12 mouse cellular contexts compared by ENCODE assay signal in genomic region chr1:163344931-163345330, GRCm38 (mm10). TPM values are rescaled to one million over a fixed set of nuclear protein-coding genes. Genes with fewer than 3 reads are reported as not detected.
DNase-seq lines count a peak whose midpoint lies in the region; ATAC-seq and TF ChIP-seq lines count a peak whose summit lies in the region.
"Had no signal": no experiment of that assay in that cellular context is flagged by ENCODE, and none has a peak within 500 bp of the region (broad histone marks: within the 10 kb centered on the region; RNA-seq: fewer than 3 reads in every experiment).

No protein-coding gene starts in this region.

- H3K27me3 ChIP-seq in hindbrain, embryonic 11.5 days (ENCODE audit: control insufficient read depth, insufficient read depth, low read length), result no peaks in the 10 kb centered on the region
- H3K27me3 ChIP-seq in hindbrain, embryonic 16.5 days (replicated peaks; ENCODE audit: control insufficient read depth, insufficient read depth, low read length), result no peaks in the 10 kb centered on the region
- no peaks in the 10 kb centered on the region for H3K27me3 ChIP-seq in neural tube, embryonic 11.5 days (ENCODE audit: control insufficient read depth, insufficient read depth, low read length)
- H3K27me3 ChIP-seq: forebrain, embryonic 15.5 days had no signal

- TF ChIP-seq POLR2A in brain, embryonic 14.5 days (IDR thresholded peaks at IDR 0.05; ENCODE audit: borderline replicate concordance, extremely low read depth, insufficient read depth, insufficient read length, poor library complexity, severe bottlenecking), result no peak

- H3K9ac ChIP-seq in hindbrain, embryonic 11.5 days (ENCODE audit: low read depth, low read length), result no peak overlapping the region
- H3K9ac ChIP-seq in hindbrain, embryonic 16.5 days (ENCODE audit: low read depth, low read length), result no peak overlapping the region
- no peak overlapping the region for H3K9ac ChIP-seq in neural tube, embryonic 11.5 days (ENCODE audit: low read length)
- H3K9ac ChIP-seq: forebrain, embryonic 15.5 days had no signal

- no peak for ATAC-seq in hindbrain, embryonic 11.5 days (ENCODE audit: low FRiP score)
- no peak for ATAC-seq in hindbrain, embryonic 16.5 days
- ATAC-seq in neural tube, embryonic 11.5 days (ENCODE audit: insufficient read depth, low FRiP score, low TSS enrichment), result no peak
- ATAC-seq: forebrain, embryonic 15.5 days had no signal

- no peak overlapping the region for H3K27ac ChIP-seq in hindbrain, embryonic 11.5 days (ENCODE audit: low read depth, low read length)
- H3K27ac ChIP-seq in hindbrain, embryonic 16.5 days (ENCODE audit: low read depth, low read length), result no peak overlapping the region
- no peak overlapping the region for H3K27ac ChIP-seq in neural tube, embryonic 11.5 days (ENCODE audit: low read depth, low read length)
- H3K27ac ChIP-seq: forebrain, embryonic 15.5 days; macrophage had no signal

- no peak overlapping the region for H3K4me2 ChIP-seq in hindbrain, embryonic 11.5 days (replicated peaks; ENCODE audit: low read depth, low read length)
- H3K4me2 ChIP-seq in hindbrain, embryonic 16.5 days (ENCODE audit: low read length), result no peak overlapping the region
- no peak overlapping the region for H3K4me2 ChIP-seq in neural tube, embryonic 11.5 days (ENCODE audit: low read depth)
- H3K4me2 ChIP-seq: forebrain, embryonic 15.5 days had no signal

- H3K36me3 ChIP-seq in hindbrain, embryonic 11.5 days (ENCODE audit: control insufficient read depth, insufficient read depth, low read length), result no peaks in the 10 kb centered on the region
- no peaks in the 10 kb centered on the region for H3K36me3 ChIP-seq in hindbrain, embryonic 16.5 days (ENCODE audit: control insufficient read depth, insufficient read depth, low read length)
- H3K36me3 ChIP-seq in neural tube, embryonic 11.5 days (ENCODE audit: control insufficient read depth, insufficient read depth, low read length), result no peaks in the 10 kb centered on the region
- H3K36me3 ChIP-seq: forebrain, embryonic 15.5 days had no signal

- H3K4me1 ChIP-seq in hindbrain, embryonic 11.5 days (replicated peaks; ENCODE audit: control insufficient read depth, insufficient read depth, low read length), result no peaks in the 10 kb centered on the region
- no peaks in the 10 kb centered on the region for H3K4me1 ChIP-seq in hindbrain, embryonic 16.5 days (ENCODE audit: control insufficient read depth, insufficient read depth, low read depth, low read length)
- H3K4me1 ChIP-seq in neural tube, embryonic 11.5 days (ENCODE audit: control insufficient read depth, insufficient read depth, low read length), result no peaks in the 10 kb centered on the region

- DNase-seq in hindbrain, embryonic 11.5 days (ENCODE audit: low spot score), result peak; percentile 28
- peak; percentile 24 for DNase-seq in neural tube, embryonic 11.5 days (ENCODE audit: low spot score)
- DNase-seq in neural tube, embryonic 10.5 days (ENCODE audit: extremely low spot score, low spot score), result no peak
- peak; percentile 28 for DNase-seq in brain, embryonic 14.5 days (ENCODE audit: low read depth)
- DNase-seq in thymus, postnatal 4 days, result peak; percentile 27
- DNase-seq in frontal cortex, postnatal 36 days (ENCODE audit: low spot score in 2 of 2), result no peak
- no peak for DNase-seq in urinary bladder, adult 18-20 months (ENCODE audit: low spot score in 2 of 2)
- DNase-seq: cerebellum, adult 9-11 months; heart, postnatal 14 days had no signal

- TF ChIP-seq CTCF in brain, embryonic 14.5 days (IDR thresholded peaks at IDR 0.05; ENCODE audit: borderline replicate concordance, extremely low read depth, insufficient read depth, insufficient read length), result peak; percentile 48; the same call in 1 of the 2 replicates

- no peak overlapping the region for H3K4me3 ChIP-seq in hindbrain, embryonic 11.5 days (ENCODE audit: low read depth, low read length)
- H3K4me3 ChIP-seq in hindbrain, embryonic 16.5 days (ENCODE audit: low read length), result no peak overlapping the region
- H3K4me3 ChIP-seq in neural tube, embryonic 11.5 days (ENCODE audit: low read depth, low read length), result no peak overlapping the region
- H3K4me3 ChIP-seq: forebrain, embryonic 15.5 days had no signal

- no peaks in the 10 kb centered on the region for H3K9me3 ChIP-seq in hindbrain, embryonic 11.5 days (ENCODE audit: control insufficient read depth, low read length)
- no peaks in the 10 kb centered on the region for H3K9me3 ChIP-seq in hindbrain, embryonic 16.5 days (ENCODE audit: control insufficient read depth, low read length)
- H3K9me3 ChIP-seq in neural tube, embryonic 11.5 days (ENCODE audit: control insufficient read depth, low read length), result no peaks in the 10 kb centered on the region
- H3K9me3 ChIP-seq: forebrain, embryonic 15.5 days had no signal

- WGBS in hindbrain, embryonic 11.5 days, result 30% methylated on average over 1 of the region's 1 CpGs
- 19% methylated on average over 1 of the region's 1 CpGs for WGBS in hindbrain, embryonic 16.5 days
- WGBS in neural tube, embryonic 11.5 days, result 33% methylated on average over 1 of the region's 1 CpGs

RNA-seq across cellular contexts. Expression of gene Prrx1, which starts 31.4 kb away (rescaled TPM):
- 51.8 and 71.0 TPM in 2 replicates for polyA plus RNA-seq in hindbrain, embryonic 11.5 days (2014; fragmentation: Nextera tagmentation; extraction: Ambion mirVana)
- 3.9 and 5.6 TPM in 2 replicates for polyA plus RNA-seq in hindbrain, embryonic 16.5 days (2015; fragmentation: Nextera tagmentation; extraction: Ambion mirVana)
- polyA plus RNA-seq in neural tube, embryonic 11.5 days (2014; fragmentation: Nextera tagmentation; extraction: Ambion mirVana), result 30.7 and 39.1 TPM in 2 replicates
- 7.2 and 8.9 TPM in 2 replicates for polyA plus RNA-seq in brain, embryonic 14.5 days (2012; rRNA removed)

RNA-seq across cellular contexts. Expression of gene Gorab, which starts 58.5 kb away (rescaled TPM):
- polyA plus RNA-seq in hindbrain, embryonic 11.5 days (2014; fragmentation: Nextera tagmentation; extraction: Ambion mirVana), result 25.1 and 31.5 TPM in 2 replicates
- polyA plus RNA-seq in hindbrain, embryonic 16.5 days (2015; fragmentation: Nextera tagmentation; extraction: Ambion mirVana), result 19.2 and 20.5 TPM in 2 replicates
- polyA plus RNA-seq in neural tube, embryonic 11.5 days (2014; fragmentation: Nextera tagmentation; extraction: Ambion mirVana), result 28.3 and 28.8 TPM in 2 replicates
- polyA plus RNA-seq in brain, embryonic 14.5 days (2012; rRNA removed), result 14.2 and 14.9 TPM in 2 replicates

Comparison
In these comparisons a context has a peak if more than half of its experiments do, and no peak if none do; other contexts are left out.
1. DNase-seq: peak in hindbrain, embryonic 11.5 days (single experiment), neural tube, embryonic 11.5 days (single experiment), brain, embryonic 14.5 days (single experiment) and thymus, postnatal 4 days (single experiment); none in neural tube, embryonic 10.5 days (single experiment), frontal cortex, postnatal 36 days (0 of 2) and urinary bladder, adult 18-20 months (0 of 2).